In the genomic region with DNA sequence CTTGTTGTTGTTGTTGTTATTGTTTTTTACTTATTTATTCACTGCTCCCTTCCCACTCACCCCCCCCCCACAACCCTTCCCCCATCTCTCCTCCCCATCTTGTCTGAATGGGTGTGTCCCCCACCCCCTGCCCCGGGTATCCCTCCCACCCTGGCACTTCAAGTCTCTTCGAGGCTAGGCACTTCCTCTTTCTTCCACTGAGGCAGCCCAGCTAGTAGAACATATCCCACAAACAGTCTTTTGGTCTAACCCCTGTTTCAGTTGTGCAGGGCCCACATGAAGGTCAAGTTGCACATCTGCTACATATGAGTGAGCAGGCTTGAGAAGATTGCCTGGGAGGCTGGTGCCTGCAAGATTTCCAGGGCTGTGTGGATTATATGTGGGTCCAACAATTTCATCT, we compare ENCODE assay signal across 16 mouse cellular contexts.
"Had no signal": no experiment of that assay in that cellular context is flagged by ENCODE, and none has a peak within 500 bp of the region (broad histone marks: within the 10 kb centered on the region; RNA-seq: fewer than 3 reads in every experiment).

No protein-coding gene starts in this region.

- H3K27ac ChIP-seq: kidney, postnatal 0 days; layer of hippocampus, adult 2 months; limb, embryonic 15.5 days; liver, embryonic 13.5 days; lung, embryonic 15.5 days; midbrain, embryonic 10.5 days had no signal

- DNase-seq: kidney, adult 11 months; kidney, adult 9 months; kidney, postnatal 36 days; liver, embryonic 13.5 days; liver, postnatal 0 days; lung, postnatal 14 days; midbrain, embryonic 14.5 days; retina, postnatal 1 day; right cerebral cortex, postnatal 14 days; thymus, adult 2 months had no signal

- H3K9me3 ChIP-seq: limb, embryonic 15.5 days; liver, embryonic 13.5 days; lung, embryonic 15.5 days; midbrain, embryonic 10.5 days had no signal

- H3K9ac ChIP-seq: limb, embryonic 15.5 days; liver, embryonic 13.5 days; liver, postnatal 0 days; lung, embryonic 15.5 days had no signal

- H3K4me2 ChIP-seq: limb, embryonic 15.5 days; liver, embryonic 13.5 days; lung, embryonic 15.5 days had no signal

- ATAC-seq: liver, postnatal 0 days had no signal

- H3K4me3 ChIP-seq: layer of hippocampus, adult 2 months; limb, embryonic 15.5 days; liver, embryonic 13.5 days; lung, embryonic 15.5 days; midbrain, embryonic 10.5 days; myocyte had no signal

- H3K36me3 ChIP-seq: limb, embryonic 15.5 days; liver, embryonic 13.5 days; lung, embryonic 15.5 days; midbrain, embryonic 10.5 days had no signal

- H3K27me3 ChIP-seq: limb, embryonic 15.5 days; liver, embryonic 13.5 days; lung, embryonic 15.5 days had no signal
